ENCODE assay signal across 8 mouse cellular contexts in the genomic region with DNA sequence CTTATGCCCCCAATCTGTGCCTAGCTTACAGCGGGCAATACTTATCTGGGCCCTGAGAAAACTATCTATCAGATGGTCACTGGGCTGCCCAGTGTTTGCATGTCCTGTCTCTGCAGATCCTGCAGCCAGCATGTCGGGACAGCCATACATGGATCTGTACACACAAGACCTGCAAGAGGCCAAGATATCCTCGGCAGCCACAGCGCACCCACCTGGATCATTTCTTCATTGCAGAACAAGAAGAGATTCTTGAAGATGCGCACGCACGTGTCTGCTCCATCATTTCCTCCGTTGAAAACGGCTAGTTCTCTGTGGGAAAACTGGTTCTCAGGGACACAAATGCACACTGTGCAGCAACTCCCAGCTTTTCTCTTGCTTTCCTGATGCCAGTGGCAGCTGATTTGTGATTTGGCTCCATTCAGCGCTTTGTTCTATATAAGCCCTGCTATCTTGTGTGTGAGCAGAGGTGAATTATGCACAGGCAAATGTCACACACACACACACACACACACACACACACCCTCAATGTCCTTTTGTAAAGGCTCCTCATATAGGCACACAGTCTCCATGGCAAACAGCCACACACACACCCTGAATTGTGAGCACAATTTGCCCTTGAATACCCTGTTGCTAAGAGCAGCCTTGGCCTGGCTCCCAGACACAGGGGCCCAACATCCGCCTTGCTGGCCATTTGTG.
DNase-seq lines count a peak whose midpoint lies in the region; ATAC-seq lines count a peak whose summit lies in the region.

No protein-coding gene starts in this region.

- H3K4me3 ChIP-seq in hindbrain, embryonic 14.5 days (replicated peaks; ENCODE audit: low read length): no peak overlapping the region
- H3K4me3 ChIP-seq in midbrain, embryonic 15.5 days: no peak overlapping the region

- peak; percentile 49 to 67 for DNase-seq in frontal cortex, postnatal 10 days (ENCODE audit: low spot score in 2 of 2)
- DNase-seq in adrenal gland, postnatal 10 days: peak; percentile 64
- DNase-seq in hindbrain, embryonic 14.5 days (ENCODE audit: low spot score): peak; percentile 79
- no peak for DNase-seq in c-Kit-positive CD71-positive TER-119-positive erythroid progenitor cells, embryonic 14.5 days (ENCODE audit: low spot score)
- DNase-seq in kidney, postnatal 36 days: no peak
- no peak for DNase-seq in T-cell, adult 2 months (ENCODE audit: low spot score)

- peaks cover 15% of the 10 kb centered on the region for H3K4me1 ChIP-seq in hindbrain, embryonic 14.5 days (replicated peaks; ENCODE audit: control insufficient read depth, insufficient read depth, low read length)
- peaks cover 10% of the 10 kb centered on the region for H3K4me1 ChIP-seq in midbrain, embryonic 15.5 days

- peak overlapping the region; percentile 84 for H3K27ac ChIP-seq in hindbrain, embryonic 14.5 days
- H3K27ac ChIP-seq in midbrain, embryonic 15.5 days: peak overlapping the region; percentile 80

- WGBS in hindbrain, embryonic 14.5 days: 31% methylated on average over 11 of the region's 11 CpGs
- 49% methylated on average over 11 of the region's 11 CpGs for WGBS in midbrain, embryonic 15.5 days

- H3K9me3 ChIP-seq in hindbrain, embryonic 14.5 days (ENCODE audit: control insufficient read depth, low read length): no peaks in the 10 kb centered on the region
- H3K9me3 ChIP-seq in midbrain, embryonic 15.5 days: no peaks in the 10 kb centered on the region

- H3K9ac ChIP-seq in hindbrain, embryonic 14.5 days: no peak overlapping the region
- no peak overlapping the region for H3K9ac ChIP-seq in midbrain, embryonic 15.5 days

- no peaks in the 10 kb centered on the region for H3K36me3 ChIP-seq in hindbrain, embryonic 14.5 days (replicated peaks; ENCODE audit: control insufficient read depth, insufficient read depth)
- no peaks in the 10 kb centered on the region for H3K36me3 ChIP-seq in midbrain, embryonic 15.5 days (replicated peaks)

- no peaks in the 10 kb centered on the region for H3K27me3 ChIP-seq in hindbrain, embryonic 14.5 days (ENCODE audit: control insufficient read depth, insufficient read depth, low read length)
- H3K27me3 ChIP-seq in midbrain, embryonic 15.5 days (replicated peaks): no peaks in the 10 kb centered on the region

- peak overlapping the region; percentile 25; the same call in 1 of the 2 replicates for H3K4me2 ChIP-seq in hindbrain, embryonic 14.5 days (replicated peaks)
- no peak overlapping the region for H3K4me2 ChIP-seq in midbrain, embryonic 15.5 days

- ATAC-seq in frontal cortex, adult (ENCODE audit: low TSS enrichment): no peak
- peak; percentile 75 for ATAC-seq in hindbrain, embryonic 14.5 days (ENCODE audit: low FRiP score)
- peak; percentile 85 for ATAC-seq in midbrain, embryonic 15.5 days (replicated peaks)

Comparison
In these comparisons a context has a peak if more than half of its experiments do, and no peak if none do; other contexts are left out.
1. DNase-seq: peak in frontal cortex, postnatal 10 days (2 of 2), adrenal gland, postnatal 10 days (single experiment) and hindbrain, embryonic 14.5 days (single experiment); none in c-Kit-positive CD71-positive TER-119-positive erythroid progenitor cells, embryonic 14.5 days (single experiment), kidney, postnatal 36 days (0 of 2) and T-cell, adult 2 months (single experiment).